Mouse (Mus musculus): ENCODE results near the gene Gm48551. TPM values are rescaled to one million over a fixed set of nuclear protein-coding genes. Genes with fewer than 3 reads are reported as not detected.
A peak's percentile ranks its signal among the peaks of the same experiment; 100 is the strongest.

The Gm48551 gene
- polyA plus RNA-seq, 1 experiment from 2014 or later, result 2.9 TPM

DNA sequence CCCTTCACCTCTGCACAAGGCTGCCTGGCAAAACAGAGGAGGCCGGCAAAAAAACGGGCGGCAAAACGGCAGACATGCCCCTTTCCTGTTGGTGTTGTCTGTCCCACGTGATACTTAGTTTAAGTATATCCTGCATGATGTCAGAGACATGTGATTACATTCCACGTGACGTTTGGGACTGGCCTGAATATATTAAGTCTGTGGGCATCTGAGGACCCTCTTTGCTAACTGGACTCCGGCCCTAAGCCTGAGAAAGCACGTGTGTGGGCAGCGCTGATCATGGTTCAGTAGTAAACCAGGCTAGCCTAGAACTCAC is 16.9 kb downstream of the Gm48551 start:
- no peak for ATAC-seq (ENCODE audit: insufficient read depth, low FRiP score, low read depth)
- WGBS, result 38% methylated on average over 10 of the region's 10 CpGs
- Histone ChIP-seq H3K27ac (peak overlapping the region; percentile 89), H3K36me3 (peaks cover 19% of the 10 kb centered on the region; the same call in 1 of the 2 replicates), H3K4me1 (peaks cover 29% of the 10 kb centered on the region), H3K9ac (no peak overlapping the region), H3K9me3 (no peaks in the 10 kb centered on the region), H3K4me2 (no peak overlapping the region), H3K27me3 (replicated peaks) (no peaks in the 10 kb centered on the region), H3K4me3 (replicated peaks) (no peak overlapping the region)

DNA sequence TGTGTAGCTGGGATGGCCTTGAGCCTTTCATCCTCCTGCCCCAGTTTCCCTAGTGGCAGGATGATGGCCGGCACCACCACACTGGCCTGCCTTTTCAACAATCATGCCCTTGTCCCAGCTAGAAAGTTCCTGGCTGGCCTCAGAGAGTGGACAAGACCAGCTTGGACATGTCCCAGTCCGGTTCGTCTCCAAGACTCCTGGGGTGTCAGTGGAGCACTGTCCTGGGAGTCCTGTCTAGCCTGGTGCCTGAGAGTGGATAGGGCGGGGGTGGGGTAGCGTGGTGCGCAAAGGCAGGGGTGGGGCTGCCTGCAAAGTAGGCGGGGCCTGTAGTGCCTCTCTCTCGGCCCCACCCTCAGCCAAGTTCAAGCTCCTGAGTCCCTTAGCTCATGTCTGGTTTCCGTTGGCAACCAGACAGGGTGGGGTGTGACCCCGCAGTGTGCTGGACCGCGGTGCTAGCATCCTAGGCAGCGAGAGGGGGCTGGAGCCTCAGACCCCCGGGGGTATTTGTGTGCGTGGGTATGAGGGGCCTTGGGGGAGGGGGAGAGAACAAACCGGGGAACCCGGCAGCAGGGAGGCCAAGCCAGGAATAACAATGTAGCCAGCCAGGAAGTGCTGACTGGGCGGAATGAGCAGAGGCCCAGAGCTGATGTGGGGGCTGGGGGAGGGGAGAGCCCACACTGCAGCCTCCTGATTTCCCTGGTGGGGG is 17.4 kb downstream of the Gm48551 start:
- Histone ChIP-seq H3K9ac (no peak overlapping the region), H3K4me3 (replicated peaks) (peak overlapping the region; percentile 19; the same call in 1 of the 2 replicates), H3K27me3 (replicated peaks) (no peaks in the 10 kb centered on the region), H3K9me3 (no peaks in the 10 kb centered on the region), H3K4me1 (peaks cover 29% of the 10 kb centered on the region), H3K36me3 (peaks cover 19% of the 10 kb centered on the region; the same call in 1 of the 2 replicates), H3K27ac (peak overlapping the region; percentile 89), H3K4me2 (peak overlapping the region; percentile 46)
- 6% methylated on average over 17 of the region's 18 CpGs for WGBS
- peak; percentile 75 for ATAC-seq (ENCODE audit: insufficient read depth, low FRiP score, low read depth)

DNA sequence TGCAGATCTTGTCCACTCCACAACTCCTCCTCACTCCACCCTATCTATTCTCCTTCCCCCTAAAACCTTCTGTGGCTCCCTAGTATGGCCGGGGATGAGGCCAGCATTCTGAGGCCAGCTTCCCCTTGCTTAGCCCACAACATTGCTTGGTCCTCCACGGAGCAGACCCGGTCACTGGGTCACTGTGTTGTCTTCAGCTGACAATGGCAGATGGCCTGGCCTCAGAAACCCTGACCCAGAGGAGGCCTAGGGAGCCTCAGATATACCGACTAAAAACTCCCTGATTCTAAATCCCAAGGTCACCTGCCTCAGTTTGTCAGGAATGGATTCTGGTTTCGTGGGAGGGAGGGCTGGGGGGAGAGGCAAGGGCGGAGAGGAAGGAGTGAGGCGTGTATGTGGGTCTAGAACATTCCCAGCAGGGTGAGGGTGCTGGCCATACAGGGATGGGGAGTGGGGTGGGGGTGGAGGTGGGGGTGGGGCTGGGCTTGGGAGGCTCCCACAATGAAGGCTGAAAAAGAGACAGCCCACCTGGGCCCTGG is 18.0 kb downstream of the Gm48551 start:
- ATAC-seq (ENCODE audit: insufficient read depth, low FRiP score, low read depth), result no peak
- Histone ChIP-seq H3K4me2 (peak overlapping the region; percentile 46; the same call in 1 of the 2 replicates), H3K27me3 (replicated peaks) (no peaks in the 10 kb centered on the region), H3K36me3 (peaks cover 23% of the 10 kb centered on the region; the same call in 1 of the 2 replicates), H3K4me1 (peaks cover 35% of the 10 kb centered on the region), H3K9me3 (no peaks in the 10 kb centered on the region), H3K27ac (peak overlapping the region; percentile 89), H3K9ac (no peak overlapping the region), H3K4me3 (replicated peaks) (no peak overlapping the region; the same call in 1 of the 2 replicates)
- 20% methylated on average over 7 of the region's 7 CpGs for WGBS

DNA sequence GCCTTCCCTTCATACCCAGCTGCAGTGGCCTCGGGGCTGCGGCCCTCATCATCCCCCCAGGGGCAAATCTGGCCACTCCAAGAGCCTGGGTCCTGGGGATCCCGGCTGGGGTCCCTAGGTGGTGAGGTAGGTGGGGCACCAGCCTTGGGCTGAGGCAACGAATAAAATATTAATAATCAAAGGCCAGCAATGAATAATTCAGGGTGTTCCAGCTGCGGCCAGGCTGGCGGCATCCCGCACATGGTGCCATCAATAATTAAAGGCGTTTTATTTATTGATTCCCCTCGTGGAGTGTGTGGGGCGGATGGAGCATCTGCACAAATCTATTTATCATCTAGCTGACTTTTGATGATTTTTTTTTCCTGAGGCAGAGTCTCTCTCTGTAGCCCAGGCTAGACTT is 19.2 kb downstream of the Gm48551 start:
- Histone ChIP-seq H3K4me1 (peaks cover 48% of the 10 kb centered on the region), H3K9ac (no peak overlapping the region), H3K4me3 (replicated peaks) (no peak overlapping the region), H3K27ac (peak overlapping the region; percentile 89), H3K27me3 (replicated peaks) (0 out of 2 replicates have a peak, but pooled peaks cover 4% of the 10 kb centered on the region), H3K4me2 (no peak overlapping the region), H3K9me3 (no peaks in the 10 kb centered on the region), H3K36me3 (peaks cover 30% of the 10 kb centered on the region; the same call in 1 of the 2 replicates)
- no peak for ATAC-seq (ENCODE audit: insufficient read depth, low FRiP score, low read depth)
- WGBS, result 66% methylated on average over 10 of the region's 10 CpGs

DNA sequence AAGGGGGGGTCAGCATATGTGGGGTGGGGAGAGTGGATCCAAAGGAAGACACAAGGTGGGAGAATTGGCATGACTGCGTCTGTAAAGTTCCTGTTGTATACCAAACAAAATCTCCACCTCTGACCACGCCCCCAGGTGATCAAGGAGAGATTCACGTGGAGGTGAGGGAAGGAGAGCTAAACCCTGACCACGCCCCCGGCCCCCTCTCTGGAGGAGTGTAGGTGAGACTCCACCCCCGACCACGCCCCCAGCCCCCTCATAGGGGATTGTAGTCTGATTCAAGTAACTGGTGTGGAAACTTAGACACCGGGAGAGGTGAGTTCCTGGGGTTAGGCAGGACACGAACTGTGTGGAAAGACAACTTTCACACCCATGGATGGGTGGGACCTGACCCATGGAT is 19.8 kb downstream of the Gm48551 start:
- no peak overlapping the region for H3K9ac ChIP-seq
- no peak overlapping the region for H3K4me3 ChIP-seq (replicated peaks)
- no peak overlapping the region for H3K4me2 ChIP-seq
- H3K27me3 ChIP-seq (replicated peaks), result 0 out of 2 replicates have a peak, but pooled peaks cover 4% of the 10 kb centered on the region
- no peak overlapping the region for H3K27ac ChIP-seq
- H3K9me3 ChIP-seq, result no peaks in the 10 kb centered on the region
- peaks cover 30% of the 10 kb centered on the region; the same call in 1 of the 2 replicates for H3K36me3 ChIP-seq
- H3K4me1 ChIP-seq, result peaks cover 53% of the 10 kb centered on the region
- ATAC-seq (ENCODE audit: insufficient read depth, low FRiP score, low read depth), result no peak
- WGBS, result 34% methylated on average over 9 of the region's 9 CpGs

DNA sequence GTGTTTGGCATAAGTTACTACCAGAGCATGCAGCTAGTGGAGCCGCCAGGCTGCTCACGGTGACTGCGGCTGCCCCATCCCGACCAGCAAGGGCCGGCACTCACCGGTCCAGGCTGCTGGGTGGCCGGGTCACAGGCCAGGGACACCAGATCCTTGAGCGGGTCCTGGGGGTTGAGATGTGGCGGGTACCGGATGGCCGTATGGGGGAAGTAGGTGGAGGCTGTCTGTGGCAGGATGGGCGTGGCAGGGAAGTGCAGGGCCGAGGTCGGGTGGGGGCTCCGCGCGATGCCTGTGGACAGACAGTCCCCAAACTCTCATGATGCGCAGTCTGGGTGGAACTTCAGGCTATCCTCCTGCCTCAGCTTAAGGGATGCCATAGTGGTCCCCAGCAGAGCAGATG is 20.5 kb downstream of the Gm48551 start:
- Histone ChIP-seq H3K9me3 (no peaks in the 10 kb centered on the region), H3K4me1 (peaks cover 58% of the 10 kb centered on the region), H3K4me3 (replicated peaks) (no peak overlapping the region), H3K27me3 (replicated peaks) (0 out of 2 replicates have a peak, but pooled peaks cover 4% of the 10 kb centered on the region), H3K4me2 (no peak overlapping the region), H3K36me3 (peaks cover 30% of the 10 kb centered on the region; the same call in 1 of the 2 replicates), H3K9ac (no peak overlapping the region), H3K27ac (no peak overlapping the region)
- no peak for ATAC-seq (ENCODE audit: insufficient read depth, low FRiP score, low read depth)
- WGBS, result 61% methylated on average over 18 of the region's 18 CpGs

DNA sequence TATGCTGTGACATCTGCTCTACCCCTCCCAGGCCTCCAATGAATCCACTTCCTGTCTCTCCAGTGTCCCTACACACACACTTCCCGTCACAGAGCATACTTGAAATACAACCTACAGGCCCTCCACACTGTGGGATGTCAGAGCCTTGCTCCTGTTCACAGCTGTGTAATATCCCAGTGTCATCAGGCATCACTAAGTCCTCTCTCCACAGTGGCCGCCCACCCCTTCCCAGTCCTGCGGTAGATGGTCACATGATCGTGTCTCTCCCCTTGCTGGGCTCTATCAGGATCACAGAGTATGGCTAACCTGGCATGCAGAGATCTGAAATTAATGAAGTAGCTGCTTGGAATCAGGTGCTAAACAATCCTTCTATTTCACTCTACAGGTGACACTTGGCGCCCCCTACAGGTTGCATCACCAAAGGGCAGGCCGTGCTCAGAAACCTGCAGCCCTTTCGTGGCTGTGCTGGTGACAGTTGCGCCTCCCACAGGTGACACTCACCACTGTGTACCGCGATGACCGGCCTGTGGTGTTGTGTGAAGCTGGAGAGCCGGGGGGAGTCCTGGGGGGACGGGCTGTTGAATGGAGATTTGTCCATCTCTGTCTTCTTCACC is 21.4 kb downstream of the Gm48551 start:
- 49% methylated on average over 13 of the region's 13 CpGs for WGBS
- Histone ChIP-seq H3K4me1 (peaks cover 66% of the 10 kb centered on the region), H3K27ac (peak overlapping the region; percentile 4; the same call in 1 of the 2 replicates), H3K9ac (no peak overlapping the region), H3K27me3 (replicated peaks) (0 out of 2 replicates have a peak, but pooled peaks cover 4% of the 10 kb centered on the region), H3K4me3 (replicated peaks) (no peak overlapping the region), H3K4me2 (no peak overlapping the region), H3K36me3 (peaks cover 21% of the 10 kb centered on the region; the same call in 1 of the 2 replicates), H3K9me3 (no peaks in the 10 kb centered on the region)
- no peak for ATAC-seq (ENCODE audit: insufficient read depth, low FRiP score, low read depth)

DNA sequence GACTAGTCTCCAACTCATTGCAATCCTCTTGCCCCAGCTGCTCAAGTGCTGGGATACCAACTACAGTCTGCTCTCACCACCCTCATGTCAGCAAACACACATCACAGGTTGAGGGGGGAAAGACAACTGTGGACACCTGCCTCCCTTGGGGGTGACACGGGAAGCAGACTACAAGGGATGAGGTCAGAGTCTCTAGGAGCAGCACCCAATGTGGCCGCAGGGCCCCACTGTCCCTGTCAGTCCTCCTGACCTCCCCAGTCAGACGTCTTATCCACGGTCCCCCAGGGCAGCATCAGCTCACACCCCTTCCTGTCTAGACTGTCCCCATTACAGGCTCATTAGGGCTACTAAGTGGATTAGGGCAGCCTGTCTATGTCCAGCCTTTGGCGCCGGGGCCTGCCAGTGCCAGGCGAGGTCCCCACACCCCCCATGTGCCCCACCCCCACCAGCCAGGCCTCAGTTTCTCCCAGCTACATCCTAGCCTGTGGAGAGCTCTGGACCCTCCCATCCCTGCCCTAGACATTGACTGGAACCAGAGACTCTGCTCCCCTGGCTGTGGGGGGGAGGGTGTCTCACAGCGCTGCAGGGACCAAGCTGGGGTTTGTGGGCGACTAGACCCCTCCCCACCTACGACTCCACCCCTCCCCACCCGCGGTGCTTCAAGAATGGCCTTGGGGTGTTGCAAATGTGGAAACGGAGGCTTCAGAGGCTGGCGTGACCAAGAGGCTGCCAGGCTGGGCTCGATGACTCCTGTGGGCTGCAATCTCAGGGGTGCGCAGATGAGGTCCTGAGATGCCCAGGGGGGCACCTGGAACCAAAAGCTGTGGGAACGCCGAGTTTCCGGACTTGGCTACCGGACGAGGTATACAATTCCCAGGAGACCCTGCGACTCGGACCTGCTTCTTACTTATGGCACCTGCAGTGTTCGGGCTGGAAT is 22.5 kb downstream of the Gm48551 start:
- peaks cover 19% of the 10 kb centered on the region; the same call in 1 of the 2 replicates for H3K36me3 ChIP-seq
- 51% methylated on average over 24 of the region's 24 CpGs for WGBS
- peak overlapping the region; percentile 38 for H3K4me2 ChIP-seq
- H3K9me3 ChIP-seq, result no peaks in the 10 kb centered on the region
- ATAC-seq (ENCODE audit: insufficient read depth, low FRiP score, low read depth), result no peak
- H3K27ac ChIP-seq, result no peak overlapping the region
- H3K27me3 ChIP-seq (replicated peaks), result 0 out of 2 replicates have a peak, but pooled peaks cover 4% of the 10 kb centered on the region
- H3K9ac ChIP-seq, result no peak overlapping the region
- peak overlapping the region; percentile 16 for H3K4me3 ChIP-seq (replicated peaks)
- H3K4me1 ChIP-seq, result peaks cover 69% of the 10 kb centered on the region

DNA sequence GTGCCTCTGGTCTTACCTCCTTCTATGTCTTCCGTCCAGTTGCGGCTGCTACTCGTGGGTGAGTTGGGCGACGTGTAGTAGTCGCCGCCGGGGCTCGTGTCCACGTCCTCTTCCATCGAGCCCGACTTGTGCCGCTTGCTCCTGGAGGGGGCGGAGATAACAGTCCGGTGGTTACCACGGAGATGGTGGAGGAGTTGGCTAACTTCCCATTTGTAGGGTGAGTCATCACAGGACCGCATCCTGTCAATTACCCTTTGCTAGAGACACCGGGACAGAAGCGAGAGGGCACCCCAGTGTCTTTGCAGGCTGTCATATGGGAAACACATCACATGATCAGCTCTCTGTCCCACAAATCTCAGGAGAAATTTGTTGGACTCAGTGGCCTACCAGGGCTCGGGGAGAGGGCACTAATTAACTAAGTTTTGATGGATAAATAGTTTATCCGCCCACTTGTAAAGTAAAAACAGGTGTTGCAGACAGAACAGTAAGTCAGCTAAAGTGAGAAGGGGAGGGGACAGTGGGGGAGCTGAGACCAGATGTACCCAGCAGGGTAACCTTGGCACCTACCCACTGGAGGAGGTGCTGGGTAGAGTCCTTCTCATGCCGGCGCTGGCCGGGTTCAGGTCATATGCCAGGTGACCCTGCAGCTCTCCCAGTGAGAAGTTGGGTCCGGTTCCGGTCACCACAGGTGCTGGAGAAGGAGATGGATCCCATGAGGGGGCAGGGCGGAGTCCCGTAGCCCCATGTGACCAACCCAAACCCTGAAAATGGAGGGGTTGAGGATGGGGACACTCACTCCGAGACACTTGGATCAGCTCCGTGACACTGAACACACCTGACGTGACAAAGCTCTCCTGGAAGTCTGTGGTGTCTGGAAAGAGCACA is 23.5 kb downstream of the Gm48551 start:
- H3K27me3 ChIP-seq (replicated peaks), result 0 out of 2 replicates have a peak, but pooled peaks cover 4% of the 10 kb centered on the region
- 29% methylated on average over 31 of the region's 31 CpGs for WGBS
- peak overlapping the region; percentile 16 for H3K4me3 ChIP-seq (replicated peaks)
- H3K9ac ChIP-seq, result no peak overlapping the region
- H3K27ac ChIP-seq, result 0 out of 2 replicates have a peak overlapping the region, but pooled peaks have one; percentile 3
- H3K4me1 ChIP-seq, result peaks cover 69% of the 10 kb centered on the region
- ATAC-seq (ENCODE audit: insufficient read depth, low FRiP score, low read depth), result no peak
- H3K36me3 ChIP-seq, result peaks cover 19% of the 10 kb centered on the region; the same call in 1 of the 2 replicates
- peak overlapping the region; percentile 38 for H3K4me2 ChIP-seq
- no peaks in the 10 kb centered on the region for H3K9me3 ChIP-seq

DNA sequence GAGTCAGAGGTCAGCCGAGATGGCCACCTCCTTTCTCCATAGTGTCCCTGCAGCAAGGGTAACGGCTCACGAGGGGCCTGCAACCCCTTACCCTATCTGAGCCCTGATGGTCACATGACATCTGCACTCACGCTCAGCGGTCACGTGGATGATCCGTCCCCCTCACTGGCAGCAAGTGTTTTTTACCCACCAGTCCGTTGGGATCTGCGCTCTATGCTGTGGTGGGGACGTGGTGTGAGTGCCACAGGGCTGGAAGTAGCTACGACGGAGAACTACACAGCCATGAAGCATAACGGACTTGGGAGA is 24.1 kb downstream of the Gm48551 start:
- no peak for ATAC-seq (ENCODE audit: insufficient read depth, low FRiP score, low read depth)
- 0 out of 2 replicates have a peak, but pooled peaks cover 4% of the 10 kb centered on the region for H3K27me3 ChIP-seq (replicated peaks)
- 0 out of 2 replicates have a peak overlapping the region, but pooled peaks have one; percentile 3 for H3K27ac ChIP-seq
- WGBS, result 49% methylated on average over 13 of the region's 13 CpGs
- no peak overlapping the region for H3K4me3 ChIP-seq (replicated peaks)
- H3K36me3 ChIP-seq, result peaks cover 19% of the 10 kb centered on the region; the same call in 1 of the 2 replicates
- H3K9me3 ChIP-seq, result no peaks in the 10 kb centered on the region
- H3K9ac ChIP-seq, result no peak overlapping the region
- peaks cover 69% of the 10 kb centered on the region for H3K4me1 ChIP-seq
- H3K4me2 ChIP-seq, result no peak overlapping the region; the same call in 1 of the 2 replicates

Data from stomach, embryonic 15.5 days (tissue).